Mouse (Mus musculus): Measurements from ENCODE around the gene Lrrc8c.

DNA sequence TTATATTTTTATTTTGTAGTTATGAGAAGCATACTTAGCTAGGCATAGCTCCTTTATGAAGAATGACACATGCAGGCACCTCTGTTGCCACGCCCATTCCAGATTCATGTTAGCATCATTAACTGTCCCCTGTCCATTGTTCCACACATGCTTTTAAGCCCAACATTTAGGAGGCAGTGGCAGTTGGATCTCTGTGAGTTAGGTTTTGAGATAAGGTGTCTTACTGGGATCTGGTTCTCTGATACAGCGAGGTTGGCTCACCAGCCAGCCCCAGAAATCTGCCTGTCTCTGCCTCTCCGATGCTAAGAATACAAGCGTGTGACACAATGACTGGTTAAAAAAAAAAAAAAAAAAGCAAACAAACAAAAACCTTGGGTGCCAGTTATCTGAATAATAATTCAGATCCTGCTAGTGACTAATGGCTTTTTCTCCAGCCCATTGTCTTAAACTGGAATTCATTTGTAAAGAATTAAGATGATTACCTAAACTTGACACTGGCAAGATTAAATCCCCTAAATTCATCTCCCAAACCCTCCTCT lies 7.0 kb downstream of the Lrrc8c start:
- no peak for TF ChIP-seq ZNF384 (IDR thresholded peaks at IDR 0.05; ENCODE audit: low read depth, low read length)
- TF ChIP-seq CHD2 (IDR thresholded peaks at IDR 0.05; ENCODE audit: low read depth, low read length): no peak
- no peak for TF ChIP-seq MAFK (IDR thresholded peaks at IDR 0.05; ENCODE audit: insufficient read depth, low read depth, low read length)
